Mouse (Mus musculus): ENCODE measurements around the gene Nom1. TPM values are rescaled to one million over a fixed set of nuclear protein-coding genes. Genes with fewer than 3 reads are reported as not detected.

The Nom1 gene
- total and polyA plus RNA-seq, 3 experiments: 41.4 to 67.3 TPM; not detected in 1

DNA sequence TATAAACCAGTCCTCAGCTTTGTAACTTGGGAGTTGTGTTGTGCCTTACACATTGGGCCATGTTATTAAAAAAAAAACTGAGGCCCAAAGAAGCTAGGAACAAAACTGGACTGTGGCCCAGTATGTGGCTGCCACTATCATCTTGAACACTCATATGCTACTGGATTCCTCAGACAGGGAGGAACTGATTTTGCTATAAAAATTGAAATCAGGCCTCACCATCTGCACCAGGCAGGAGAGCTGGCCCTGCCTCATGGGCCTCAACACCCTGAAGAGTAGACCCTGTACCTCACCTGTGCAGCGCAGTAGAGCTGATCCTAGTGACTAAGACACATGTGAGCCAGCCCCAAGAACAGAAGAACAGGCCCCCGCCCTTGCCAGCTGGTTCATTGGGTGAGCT lies 10.8 kb downstream of the Nom1 start:
- Histone ChIP-seq H3K27me3 (ENCODE audit: control insufficient read depth in 1 of 2, insufficient read depth in 2 of 2, low read length in 2 of 2) (no peaks in the 10 kb centered on the region), H3K9me3 (replicated peaks; ENCODE audit: insufficient read depth, low read length) (no peaks in the 10 kb centered on the region), H3K4me3 (ENCODE audit: control insufficient read depth in 1 of 2, insufficient read depth in 1 of 2, low read depth in 2 of 2, low read length in 2 of 2) (no peak overlapping the region), H3K79me2 (ENCODE audit: control insufficient read depth, insufficient read depth, low read length, poor library complexity) (peaks cover 2% of the 10 kb centered on the region; the same call in 1 of the 2 replicates), H3K36me3 (ENCODE audit: control insufficient read depth in 1 of 2, insufficient read depth in 2 of 2, low read length in 2 of 2) (peaks cover 15 to 69% of the 10 kb centered on the region in 2 experiments; a peak in 3 of 4 replicates), H3K9ac (ENCODE audit: control insufficient read depth, low read depth, low read length, poor library complexity, severe bottlenecking) (no peak overlapping the region), H3K4me1 (ENCODE audit: control insufficient read depth in 1 of 2, insufficient read depth in 2 of 2, low read length in 2 of 2) (no peaks in the 10 kb centered on the region; a peak in 1 of 4 replicates), H3K27ac (ENCODE audit: control insufficient read depth, low read depth, low read length) (no peak overlapping the region)
- TF ChIP-seq POLR2AphosphoS5 (IDR thresholded peaks at IDR 0.05; ENCODE audit: borderline replicate concordance, low read depth, low read length) (no peak), ZNF384 (IDR thresholded peaks at IDR 0.05; ENCODE audit: low read depth, low read length) (peak; percentile 61), RCOR1 (IDR thresholded peaks at IDR 0.05; ENCODE audit: low read depth, low read length) (peak; percentile 96), SMC3 (IDR thresholded peaks at IDR 0.05; ENCODE audit: low read depth, low read length) (no peak), TAL1 (IDR thresholded peaks at IDR 0.05; ENCODE audit: low read length) (peak; percentile 79), GABPA (IDR thresholded peaks at IDR 0.05; ENCODE audit: low read depth, low read length) (no peak), POLR2A (IDR thresholded peaks at IDR 0.05; ENCODE audit: control insufficient read depth in 1 of 2, insufficient read depth in 1 of 2, low read depth in 1 of 2, low read length in 2 of 2, poor library complexity in 1 of 2) (no peak), BHLHE40 (IDR thresholded peaks at IDR 0.05; ENCODE audit: borderline replicate concordance, low read depth, low read length) (no peak), ETS1 (IDR thresholded peaks at IDR 0.05; ENCODE audit: low read depth, low read length) (peak; percentile 40; the same call in 1 of the 2 replicates), MAX (IDR thresholded peaks at IDR 0.05; ENCODE audit: low read length) (no peak; the same call in 1 of the 2 replicates), E2F4 (IDR thresholded peaks at IDR 0.05; ENCODE audit: borderline replicate concordance, low read depth, low read length) (no peak), TCF12 (IDR thresholded peaks at IDR 0.05; ENCODE audit: low read depth, low read length) (peak; percentile 90), MAZ (IDR thresholded peaks at IDR 0.05; ENCODE audit: low read depth, low read length) (no peak), GATA1 (IDR thresholded peaks at IDR 0.05; ENCODE audit: low read depth, low read length) (0 out of 2 replicates have a peak, but pooled peaks have one; percentile 47), POLR2AphosphoS2 (IDR thresholded peaks at IDR 0.05; ENCODE audit: low read length) (no peak), EP300 (IDR thresholded peaks at IDR 0.05; ENCODE audit: low read depth in 1 of 2, low read length in 2 of 2) (peak; percentile 69 to 79), NRF1 (IDR thresholded peaks at IDR 0.05; ENCODE audit: insufficient read depth, low read depth, low read length, poor library complexity, severe bottlenecking) (no peak), SIN3A (IDR thresholded peaks at IDR 0.05; ENCODE audit: low read length) (no peak), MXI1 (IDR thresholded peaks at IDR 0.05; ENCODE audit: low read depth, low read length) (no peak), KAT2A (conservative IDR thresholded peaks at IDR 0.05; ENCODE audit: low read depth, low read length) (no peak), CTCF (IDR thresholded peaks at IDR 0.05 in 2 of 3, conservative IDR thresholded peaks at IDR 0.05 in 1 of 3; ENCODE audit: control insufficient read depth in 1 of 3, insufficient read depth in 1 of 3, low read depth in 2 of 3, low read length in 3 of 3, poor library complexity in 1 of 3, severe bottlenecking in 1 of 3) (no peak)
- peak; percentile 55 for DNase-seq (ENCODE audit: low read depth, low spot score)

DNA sequence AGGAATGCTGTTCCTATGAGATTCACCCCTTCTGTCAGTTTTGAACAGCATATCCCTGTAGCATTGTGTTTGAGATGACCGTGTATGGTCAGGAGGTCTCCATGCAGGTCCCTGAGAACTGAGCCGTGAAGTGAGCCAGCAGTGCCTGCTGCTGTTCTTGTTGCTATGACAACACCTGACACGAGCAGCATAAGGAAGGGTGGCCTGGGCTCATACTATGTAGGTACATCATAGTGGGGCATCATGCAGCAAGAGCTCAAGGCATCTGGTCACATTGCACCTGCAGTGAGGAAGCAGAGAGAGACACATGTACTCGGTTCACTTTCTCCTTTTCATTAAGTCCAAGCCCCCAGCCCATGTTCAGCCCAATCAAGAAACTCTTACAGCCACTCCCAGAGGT lies 17.9 kb downstream of the Nom1 start:
- peaks cover 0 to 22% of the 10 kb centered on the region in 2 experiments; a peak in 2 of 4 replicates for H3K36me3 ChIP-seq (ENCODE audit: control insufficient read depth in 1 of 2, insufficient read depth in 2 of 2, low read length in 2 of 2)
- no peaks in the 10 kb centered on the region for H3K27me3 ChIP-seq (ENCODE audit: control insufficient read depth in 1 of 2, insufficient read depth in 2 of 2, low read length in 2 of 2)
- no peaks in the 10 kb centered on the region for H3K79me2 ChIP-seq (ENCODE audit: control insufficient read depth, insufficient read depth, low read length, poor library complexity)
- no peaks in the 10 kb centered on the region for H3K4me1 ChIP-seq (ENCODE audit: control insufficient read depth in 1 of 2, insufficient read depth in 2 of 2, low read length in 2 of 2)
- H3K4me3 ChIP-seq (ENCODE audit: control insufficient read depth in 1 of 2, insufficient read depth in 1 of 2, low read depth in 2 of 2, low read length in 2 of 2): no peak overlapping the region
- no peak overlapping the region for H3K27ac ChIP-seq (ENCODE audit: control insufficient read depth, low read depth, low read length)
- no peaks in the 10 kb centered on the region for H3K9me3 ChIP-seq (replicated peaks; ENCODE audit: insufficient read depth, low read length)
- TF ChIP-seq POLR2A (IDR thresholded peaks at IDR 0.05; ENCODE audit: control insufficient read depth in 1 of 2, insufficient read depth in 1 of 2, low read depth in 1 of 2, low read length in 2 of 2, poor library complexity in 1 of 2) (peak in 1 of 2 experiments; percentile 25; a peak in 1 of 4 replicates), ZKSCAN1 (IDR thresholded peaks at IDR 0.05; ENCODE audit: low read depth, low read length) (no peak), MEF2A (IDR thresholded peaks at IDR 0.05; ENCODE audit: extremely low read depth, insufficient replicate concordance, low read depth, low read length, poor library complexity, severe bottlenecking) (no peak), MYC (IDR thresholded peaks at IDR 0.05; ENCODE audit: low read depth, low read length) (no peak), MAFK (IDR thresholded peaks at IDR 0.05; ENCODE audit: borderline replicate concordance, low read depth, low read length) (no peak), MAX (IDR thresholded peaks at IDR 0.05; ENCODE audit: low read length) (no peak)
- DNase-seq (ENCODE audit: low read depth, low spot score): no peak
- H3K9ac ChIP-seq (ENCODE audit: control insufficient read depth, low read depth, low read length, poor library complexity, severe bottlenecking): no peak overlapping the region
